Mouse (Mus musculus): ENCODE results near the gene 9230104L09Rik.

The 9230104L09Rik gene

DNA sequence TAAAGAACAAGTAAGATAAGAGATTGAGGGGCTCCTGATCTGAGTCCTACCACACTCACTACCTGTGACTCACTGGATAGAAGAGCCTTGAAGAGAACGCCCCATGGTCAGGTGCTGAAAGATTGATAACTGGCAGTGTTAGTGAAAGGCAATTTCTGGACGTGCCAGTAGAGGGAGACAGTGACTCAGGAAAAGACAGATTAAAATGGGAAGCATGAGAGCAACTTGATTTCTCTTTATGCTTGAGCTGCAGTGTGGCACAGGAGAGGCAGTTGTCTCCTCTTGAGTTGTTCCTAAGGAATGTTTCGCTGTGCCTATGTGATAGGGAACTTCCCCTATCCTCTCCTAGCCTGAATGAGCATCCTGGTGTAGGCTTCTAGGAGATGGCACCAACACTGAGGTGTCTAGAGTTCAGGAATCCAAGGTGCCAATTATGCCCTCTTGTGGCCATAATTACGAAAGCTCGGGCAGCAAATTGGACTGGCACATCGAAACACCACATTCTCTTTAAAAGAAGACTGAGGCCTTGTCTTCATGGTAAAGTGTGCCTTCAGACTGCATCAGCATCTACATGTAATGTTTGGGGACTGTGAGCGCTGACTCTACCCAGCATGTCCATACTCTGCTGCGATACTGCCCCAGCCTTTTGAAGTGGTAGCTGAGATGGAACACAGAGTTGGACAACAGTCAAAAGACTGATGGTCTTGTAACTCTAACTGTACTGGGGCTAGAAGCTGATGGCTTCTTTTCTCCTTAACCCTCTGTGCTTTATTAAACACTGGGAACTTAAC is 13.5 kb downstream of the 9230104L09Rik start:
- DNase-seq: peak; percentile 11 to 42

DNA sequence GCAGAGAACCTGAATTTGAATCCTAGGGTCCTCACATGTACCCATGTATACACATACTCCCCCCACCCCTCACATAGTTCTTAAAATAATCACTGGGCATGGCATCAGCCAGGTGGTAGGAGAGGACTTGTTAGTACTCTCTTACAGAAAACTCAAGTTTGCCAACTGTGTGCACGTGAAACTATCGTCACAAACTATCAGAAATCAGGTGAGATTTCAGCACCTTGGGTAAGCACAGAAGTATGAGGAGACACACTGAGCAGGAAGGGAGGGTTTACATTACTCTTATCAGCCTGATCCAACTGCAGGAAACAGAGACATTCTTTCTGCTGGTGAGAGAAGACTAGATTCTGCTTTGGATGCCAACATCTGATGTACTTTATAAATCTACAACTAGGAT is 25.6 kb downstream of the 9230104L09Rik start:
- DNase-seq: no peak

- DNase-seq: no peak
Measured at GRCm38 (mm10) chr2:148838075-148838777, 26.6 kb downstream of the 9230104L09Rik start.

DNA sequence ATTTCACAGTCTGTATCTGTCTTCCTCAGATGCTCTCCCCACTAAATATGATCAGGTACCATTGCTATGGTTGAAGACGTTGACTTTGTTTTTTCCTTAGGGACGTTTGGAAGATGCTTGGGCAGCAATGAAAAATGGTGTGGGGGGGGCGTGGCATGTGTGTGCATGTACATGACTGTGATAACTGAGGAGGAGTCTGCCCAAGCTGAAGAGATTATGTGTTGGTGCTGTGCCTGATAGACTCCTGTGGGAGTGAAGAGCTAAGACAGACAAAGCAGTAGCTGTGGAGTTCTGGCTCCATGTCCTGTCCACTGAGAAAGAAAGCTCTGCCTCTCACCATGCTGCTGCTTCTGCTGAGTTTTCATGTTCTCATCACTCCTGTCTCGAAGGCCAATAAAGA is 29.9 kb downstream of the 9230104L09Rik start, which contains the start of gene Cst9:
Gene Cst9, plus strand, starts transcription at position 236 of the 400 bp plus-strand sequence.
- DNase-seq: no peak

- no peak for DNase-seq
Measured at GRCm38 (mm10) chr2:148825986-148826385, 38.9 kb downstream of the 9230104L09Rik start.

- no peak for DNase-seq
Measured at GRCm38 (mm10) chr2:148819909-148820308, 44.9 kb downstream of the 9230104L09Rik start, which contains the start of gene Cst13. Cst13 (plus strand) TSS chr2:148820081.

- no peak for DNase-seq
Measured at GRCm38 (mm10) chr2:148806696-148807095, 58.1 kb downstream of the 9230104L09Rik start.

DNA sequence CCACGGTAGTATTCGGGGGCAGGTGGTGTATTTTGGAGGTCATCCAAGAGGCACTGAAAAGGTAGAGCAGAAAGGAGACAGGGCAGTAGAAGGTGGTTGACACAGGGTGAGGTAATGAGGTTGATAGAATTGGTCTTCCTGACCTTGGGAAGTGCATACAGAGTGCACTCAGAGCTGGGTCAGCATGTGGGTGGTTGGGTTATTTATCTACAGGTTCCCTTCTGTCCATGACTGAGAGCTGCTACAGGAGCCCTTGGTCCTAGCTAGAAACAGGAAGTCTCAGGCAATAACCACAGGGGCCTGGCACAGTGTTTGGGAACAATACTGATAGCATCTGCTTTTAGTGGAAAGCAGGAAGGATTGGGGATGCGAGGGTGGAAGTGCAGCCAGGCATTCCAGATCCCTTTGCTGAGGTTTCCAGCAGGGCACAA is 63.3 kb downstream of the 9230104L09Rik start:
- DNase-seq: no peak

- no peak for DNase-seq
Measured at GRCm38 (mm10) chr2:148798485-148798884, 66.4 kb downstream of the 9230104L09Rik start, which contains the start of gene Cst8. Cst8 (plus strand) TSS chr2:148798785.
